Mouse (Mus musculus) bone marrow, adult 2 months (tissue): Measurements from ENCODE around the gene Unk. TPM values are rescaled to one million over a fixed set of nuclear protein-coding genes. Genes with fewer than 3 reads are reported as not detected.
A peak's percentile ranks its signal among the peaks of the same experiment; 100 is the strongest.

ENCODE experiments used
- H3K27ac ChIP-seq: fragments of 200-500 bp; 2 replicates; pipeline ENCODE4 v1.5.1; 2012; ENCODE audit warnings: low read depth, mild to moderate bottlenecking, control low read depth, inconsistent platforms, low read length; ENCODE audit not compliant: control insufficient read depth, poor library complexity, insufficient read depth
- H3K4me1 ChIP-seq: fragments of 200-500 bp; 2 replicates; pipeline ENCODE4 v1.6.1; 2011; ENCODE audit warnings: low read length; ENCODE audit not compliant: control insufficient read depth, insufficient read depth
- H3K4me3 ChIP-seq: fragments of 200-500 bp; replicated peaks from 2 replicates; pipeline ENCODE3; 2011; ENCODE audit warnings: mild to moderate bottlenecking, low read depth, low read length, control low read depth; ENCODE audit not compliant: control insufficient read depth
- CTCF ChIP-seq: fragments of 200-500 bp; IDR thresholded peaks from 2 replicates; pipeline ENCODE4 v1.5.1; 2011; ENCODE audit warnings: low read length, control low read depth; ENCODE audit not compliant: control insufficient read depth, insufficient read depth
- POLR2A ChIP-seq: fragments of 200-500 bp; IDR thresholded peaks from 2 replicates; pipeline ENCODE4 v1.6.1; 2011; ENCODE audit warnings: low read depth, mild to moderate bottlenecking, control low read depth, low read length, borderline replicate concordance; ENCODE audit not compliant: control insufficient read depth
- WGBS: fragments of 180-500 bp; shearing (Covaris S2); methylation state at CpG from one replicate; pipeline ENCODE4 v1.1.7; 2018; 5-methylcytosine and 5-hydroxymethylcytosine counted together
- polyA plus RNA-seq: library from polyadenylated mRNA; stranded (reverse); fragments of >200 nt; gene quantifications from 2 replicates; pipeline ENCODE4 v1.2.4, GENCODE M21; 2011; ENCODE audit warnings: low replicate concordance; ENCODE audit not compliant: missing spikeins, insufficient read depth, insufficient read length

Gene Unk
- polyA plus RNA-seq, 1 experiment = 43.0 TPM

DNA sequence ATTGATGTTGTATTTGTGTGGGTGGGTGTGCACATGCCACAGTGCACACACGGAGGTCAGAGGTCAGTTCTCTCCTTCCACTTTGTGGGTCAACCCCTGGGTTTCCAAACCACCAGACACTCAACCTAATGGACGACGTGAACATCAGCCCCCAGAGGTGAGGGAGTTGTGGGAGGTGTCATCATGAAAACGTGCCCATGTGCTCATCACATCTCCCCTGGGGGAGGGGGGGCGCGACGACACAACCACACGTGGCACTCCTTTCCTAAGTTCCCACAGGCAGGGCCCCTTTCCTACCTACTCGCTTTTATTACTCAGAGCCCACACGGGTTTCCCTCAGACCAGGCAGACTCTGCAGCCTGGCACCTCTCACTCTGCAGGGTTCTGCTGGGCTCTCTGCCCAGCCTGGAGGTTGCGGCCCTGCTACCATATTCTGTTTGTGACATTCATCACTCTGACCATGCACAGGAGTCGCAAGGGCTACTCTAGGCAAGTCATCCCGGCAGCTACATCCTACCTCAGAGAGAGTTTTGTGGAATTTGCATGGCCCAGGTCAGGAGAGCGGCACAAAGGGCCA lies 53.1 kb downstream of the Unk start:
- Histone ChIP-seq H3K27ac (no peak overlapping the region), H3K4me1 (peaks cover 3% of the 10 kb centered on the region), H3K4me3 (no peak overlapping the region)
- WGBS = 87% methylated on average over 14 of the region's 14 CpGs
- TF ChIP-seq POLR2A (no peak), CTCF (no peak)

DNA sequence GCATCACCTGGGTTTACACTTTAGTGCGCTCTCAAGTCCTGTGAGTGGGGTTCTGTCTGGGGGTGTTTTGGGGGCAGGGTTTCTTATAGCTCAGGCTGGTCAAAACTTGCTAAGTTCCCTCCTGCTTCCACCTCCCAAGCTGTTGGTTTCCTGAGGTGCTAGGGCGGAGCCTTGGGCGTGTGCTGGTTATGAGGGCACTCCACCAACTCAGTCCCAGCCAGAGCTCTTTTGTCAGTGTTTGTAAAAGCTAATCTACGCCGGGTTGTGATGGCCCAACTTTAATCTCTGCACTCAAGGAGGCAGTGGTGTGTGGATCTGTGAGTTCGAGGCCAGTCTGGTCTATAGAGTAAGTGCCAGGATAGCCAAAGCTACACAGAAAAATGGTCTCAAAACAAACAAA lies 54.0 kb downstream of the Unk start:
- WGBS = 58% methylated on average over 6 of the region's 6 CpGs
- H3K4me1 ChIP-seq = peaks cover 3% of the 10 kb centered on the region
- H3K27ac ChIP-seq = no peak overlapping the region
- H3K4me3 ChIP-seq = no peak overlapping the region
- TF ChIP-seq POLR2A (no peak), CTCF (no peak)

DNA sequence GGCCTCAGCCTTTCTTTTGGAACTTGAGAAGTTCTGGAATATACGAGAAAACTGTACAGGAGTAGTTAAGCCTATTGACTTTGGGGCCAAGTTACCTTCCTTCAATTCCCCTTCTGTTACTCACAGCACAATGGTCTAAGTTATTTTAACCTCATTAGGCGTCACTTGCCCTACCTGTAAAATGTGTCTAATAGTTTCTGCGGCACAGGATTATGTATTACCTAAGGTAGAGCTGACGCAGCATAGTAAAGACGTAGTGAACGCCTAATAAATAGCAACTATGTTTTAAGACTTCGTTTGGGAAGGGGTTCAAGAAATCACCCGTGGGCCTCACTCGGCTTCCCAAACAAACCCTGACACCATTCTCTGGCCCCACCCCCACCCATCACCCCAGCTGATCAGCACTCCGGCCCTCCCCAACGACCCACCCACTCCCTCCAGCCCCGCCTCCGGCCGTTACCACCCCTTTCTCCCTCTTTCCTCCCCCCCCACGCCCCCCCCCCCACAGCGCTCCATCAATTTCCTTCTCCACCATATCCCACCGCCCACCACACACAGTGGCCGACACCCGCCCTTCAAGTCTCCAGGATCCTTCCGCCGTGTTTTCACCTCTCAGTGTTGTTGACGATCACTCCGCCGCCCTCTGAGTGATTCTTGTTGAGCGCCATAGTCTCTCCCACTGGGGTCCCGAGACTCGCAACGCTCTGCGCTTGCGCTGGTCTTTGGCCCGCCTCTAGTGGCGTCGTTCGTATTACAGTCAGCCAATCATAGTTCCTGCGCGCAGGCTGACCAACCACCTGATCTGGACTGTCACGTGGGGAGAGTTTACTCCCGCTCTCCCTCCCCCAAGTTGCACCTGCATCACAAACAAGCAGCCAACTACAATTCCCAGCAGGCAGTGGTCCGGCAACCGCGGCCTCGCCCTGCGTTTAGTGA lies 56.4 kb downstream of the Unk start, which contains the start of gene Wbp2:
Wbp2 (minus strand) TSS at position 738 of the 936 bp plus-strand sequence.
- WGBS = 3% methylated on average over 40 of the region's 43 CpGs
- peaks cover 3% of the 10 kb centered on the region for H3K4me1 ChIP-seq
- peak within 1 kb of the TSS; percentile 96 for H3K27ac ChIP-seq
- TF ChIP-seq CTCF (no peak), POLR2A (peak; percentile 92)
- H3K4me3 ChIP-seq = peak within 1 kb of the TSS; percentile 91

DNA sequence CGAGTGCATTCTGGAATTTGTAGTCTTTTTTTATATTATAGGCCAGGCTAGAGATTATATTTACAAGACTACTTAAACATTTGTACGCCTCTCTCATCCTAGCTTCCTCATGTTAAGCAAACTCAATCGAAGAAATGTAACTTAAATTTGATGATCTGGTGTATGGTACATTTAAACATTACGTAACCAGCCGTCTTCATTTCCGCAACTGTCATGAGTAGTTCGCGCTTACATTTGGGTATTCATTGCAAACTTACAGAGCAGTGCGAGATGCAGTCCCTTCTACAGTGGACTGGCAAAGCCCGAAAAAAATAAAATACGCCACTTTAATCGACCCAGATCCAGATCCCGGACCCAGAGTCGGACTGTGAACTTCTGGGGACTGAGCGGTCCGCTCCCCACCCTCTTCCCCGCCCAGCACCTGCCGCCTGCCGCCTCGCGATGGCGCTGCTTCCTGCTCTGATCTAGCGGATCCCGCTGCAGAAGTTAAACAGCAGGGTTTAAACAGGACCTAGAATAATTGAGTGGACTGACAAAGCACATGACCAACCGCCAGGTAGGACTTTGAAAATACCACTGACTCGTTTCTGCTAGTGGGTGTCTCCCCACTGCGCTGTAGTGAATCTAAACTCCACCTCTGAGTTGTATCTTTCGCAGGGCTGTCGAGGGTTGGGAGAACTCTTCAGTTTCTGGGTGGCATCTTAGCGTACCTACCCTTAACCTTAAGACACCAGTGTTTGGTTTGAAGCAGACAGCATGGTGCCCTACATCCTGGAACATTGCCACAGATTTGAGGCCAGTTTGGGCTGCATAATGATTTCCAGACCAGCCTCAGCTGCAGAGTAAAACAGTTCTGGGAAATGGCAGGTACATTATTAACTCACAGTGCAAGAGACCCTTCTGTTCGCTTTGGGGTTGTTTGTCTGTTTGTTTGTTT lies 57.3 kb downstream of the Unk start:
- Histone ChIP-seq H3K4me3 (peak overlapping the region; percentile 61), H3K27ac (peak overlapping the region; percentile 80), H3K4me1 (peaks cover 3% of the 10 kb centered on the region)
- TF ChIP-seq POLR2A = peak; percentile 80; the same call in 1 of the 2 replicates
- peak; percentile 87 for TF ChIP-seq CTCF
- 1% methylated on average over 31 of the region's 31 CpGs for WGBS

DNA sequence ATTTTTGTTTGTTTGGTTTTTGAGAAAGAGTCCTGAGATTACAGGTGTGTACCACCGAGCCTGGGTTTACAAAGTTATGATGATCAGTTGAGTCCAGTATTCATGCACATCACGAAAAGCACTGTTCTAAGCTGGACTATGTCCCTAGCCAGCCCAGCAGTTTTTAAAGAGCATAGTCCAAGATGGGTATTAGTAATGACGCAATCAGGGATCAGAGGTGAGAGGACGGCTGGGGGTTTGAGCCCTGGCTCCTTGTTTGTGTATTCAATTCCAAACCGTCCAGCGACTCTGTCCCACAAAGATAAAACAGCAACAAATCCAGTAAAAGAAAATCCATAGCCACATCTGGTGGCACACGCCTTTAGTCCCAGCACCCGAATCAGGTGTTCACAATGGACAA lies 58.1 kb downstream of the Unk start:
- TF ChIP-seq POLR2A (no peak), CTCF (no peak)
- no peak overlapping the region for H3K27ac ChIP-seq
- WGBS = 49% methylated on average over 8 of the region's 8 CpGs
- H3K4me1 ChIP-seq = peaks cover 3% of the 10 kb centered on the region
- no peak overlapping the region for H3K4me3 ChIP-seq

DNA sequence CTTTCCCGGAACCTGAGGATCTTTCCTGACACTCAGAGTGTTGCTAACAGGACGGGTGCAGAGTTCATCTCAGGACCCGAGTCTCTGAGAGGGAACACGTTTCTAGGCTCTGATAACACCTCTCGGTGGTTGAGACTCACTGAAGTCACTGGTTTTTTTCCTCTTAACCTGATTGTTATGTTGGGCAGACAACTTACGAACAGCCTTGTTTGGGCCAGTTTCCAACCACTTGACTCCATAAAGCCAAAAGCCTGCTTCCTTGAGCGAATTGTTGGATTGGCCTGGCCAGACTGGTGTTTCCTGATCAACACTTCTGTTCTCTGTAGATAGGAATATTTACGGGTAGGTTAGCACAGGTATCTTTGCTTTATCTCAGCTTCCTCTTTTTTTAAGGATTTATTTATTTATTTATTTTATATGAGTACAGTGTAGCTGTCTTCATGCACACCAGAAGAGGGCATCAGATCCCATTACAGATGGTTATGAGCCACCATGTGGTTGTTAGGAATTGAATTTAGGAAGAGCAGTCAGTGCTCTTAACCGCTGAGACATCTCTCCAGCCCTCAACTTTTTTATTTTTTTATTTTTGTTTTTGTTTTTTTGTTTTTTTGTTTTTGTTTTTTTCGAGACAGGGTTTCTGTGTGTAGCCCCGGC lies 58.7 kb downstream of the Unk start:
- Histone ChIP-seq H3K4me1 (peaks cover 3% of the 10 kb centered on the region), H3K27ac (no peak overlapping the region), H3K4me3 (no peak overlapping the region)
- no peak for TF ChIP-seq POLR2A
- TF ChIP-seq CTCF = no peak
- 30% methylated on average over 11 of the region's 11 CpGs for WGBS

DNA sequence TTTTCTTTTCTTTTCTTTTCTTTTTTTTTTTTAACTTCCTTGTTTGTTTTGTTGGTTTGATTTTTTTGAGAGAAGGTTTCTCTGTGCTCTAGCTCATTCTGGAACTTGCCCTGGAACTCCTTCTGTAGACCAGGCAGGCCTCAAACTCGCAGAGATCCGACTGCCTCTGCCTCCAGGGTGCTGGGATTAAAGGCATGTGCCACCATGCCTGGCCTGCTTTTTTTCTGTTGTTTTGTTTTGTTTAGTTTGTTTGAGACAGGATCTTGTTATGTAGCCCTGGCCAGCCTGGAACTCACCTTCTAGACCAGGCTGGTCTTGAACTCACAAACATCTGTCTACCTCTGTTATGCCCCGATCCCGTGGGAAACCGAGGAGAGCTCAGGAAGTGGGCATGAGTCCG lies 59.4 kb downstream of the Unk start:
- H3K27ac ChIP-seq = no peak overlapping the region
- 85% methylated on average over 6 of the region's 6 CpGs for WGBS
- H3K4me1 ChIP-seq = peaks cover 3% of the 10 kb centered on the region
- H3K4me3 ChIP-seq = no peak overlapping the region
- TF ChIP-seq CTCF (no peak), POLR2A (no peak)
